Mouse (Mus musculus) liver, postnatal 0 days (tissue): Measurements from ENCODE around the gene Lipa. TPM values are rescaled to one million over a fixed set of nuclear protein-coding genes. Genes with fewer than 3 reads are reported as not detected.

Experiments used
- ATAC-seq: fragments of 200-750 bp; cut with Nextera tagmentation; 2 replicates; pipeline ENCODE4 v1.8.0; 2017; ENCODE audit warnings: mild to moderate bottlenecking, moderate library complexity
- DNase-seq: peaks from one replicate; pipeline ENCODE4 v3.0.0-alpha.2; 2016
- H3K27ac ChIP-seq: fragments of 300-500 bp; sonication (generic); 2 replicates; pipeline ENCODE4 v1.5.1; 2014; ENCODE audit warnings: antibody characterized with exemption, moderate library complexity, mild to moderate bottlenecking, low read depth
- H3K27me3 ChIP-seq: fragments of 300-500 bp; sonication (generic); 2 replicates; pipeline ENCODE4 v1.6.1; 2014; ENCODE audit warnings: low read length, control low read depth, mixed read lengths; ENCODE audit not compliant: insufficient read depth
- H3K36me3 ChIP-seq: fragments of 300-500 bp; sonication (generic); replicated peaks from 2 replicates; pipeline ENCODE4 v1.6.1; 2014; ENCODE audit warnings: mild to moderate bottlenecking, control low read depth, low read length, moderate library complexity, mixed read lengths; ENCODE audit not compliant: insufficient read depth
- H3K4me1 ChIP-seq: fragments of 300-500 bp; sonication (generic); 2 replicates; pipeline ENCODE4 v1.6.1; 2014; ENCODE audit warnings: antibody characterized with exemption, mild to moderate bottlenecking, control low read depth; ENCODE audit not compliant: insufficient read depth
- H3K4me2 ChIP-seq: fragments of 300-500 bp; sonication (generic); 2 replicates; pipeline ENCODE4 v1.6.1; 2014; ENCODE audit warnings: low read depth, mild to moderate bottlenecking, low read length, moderate library complexity, mixed read lengths
- H3K4me3 ChIP-seq: fragments of 300-500 bp; sonication (generic); 2 replicates; pipeline ENCODE4 v1.5.1; 2014; ENCODE audit warnings: low read depth, low read length
- H3K9ac ChIP-seq: fragments of 300-500 bp; sonication (generic); replicated peaks from 2 replicates; pipeline ENCODE4 v1.6.1; 2014; ENCODE audit warnings: mild to moderate bottlenecking, moderate library complexity
- H3K9me3 ChIP-seq: fragments of 300-500 bp; sonication (generic); 2 replicates; pipeline ENCODE4 v1.6.1; 2016; ENCODE audit warnings: mild to moderate bottlenecking, control low read depth, low read length, mixed read lengths
- CTCF ChIP-seq: sonication (generic); IDR thresholded peaks from 2 replicates; pipeline ENCODE4 v1.5.1; 2016; ENCODE audit warnings: antibody characterized with exemption, low read depth
- EP300 ChIP-seq: IDR thresholded peaks from 2 replicates; pipeline ENCODE4 v1.6.1; 2016; ENCODE audit warnings: antibody characterized with exemption, low read depth, mild to moderate bottlenecking
- WGBS: fragments of 180-500 bp; shearing (Covaris S2); extraction: QIAGEN DNeasy Blood & Tissue Kit; methylation state at CpG from one replicate; pipeline ENCODE4 v1.1.7; 2014; ENCODE audit not compliant: insufficient replicate concordance; 5-methylcytosine and 5-hydroxymethylcytosine counted together
- polyA plus RNA-seq: library from polyadenylated mRNA; unstranded; fragments of >200 nt; fragmentation: Nextera tagmentation; extraction: Ambion mirVana; gene quantifications from 2 replicates; pipeline ENCODE4 v1.2.1, GENCODE M21; 2015

Lipa gene
- polyA plus RNA-seq, 1 experiment from 2014 or later = 139 TPM

DNA sequence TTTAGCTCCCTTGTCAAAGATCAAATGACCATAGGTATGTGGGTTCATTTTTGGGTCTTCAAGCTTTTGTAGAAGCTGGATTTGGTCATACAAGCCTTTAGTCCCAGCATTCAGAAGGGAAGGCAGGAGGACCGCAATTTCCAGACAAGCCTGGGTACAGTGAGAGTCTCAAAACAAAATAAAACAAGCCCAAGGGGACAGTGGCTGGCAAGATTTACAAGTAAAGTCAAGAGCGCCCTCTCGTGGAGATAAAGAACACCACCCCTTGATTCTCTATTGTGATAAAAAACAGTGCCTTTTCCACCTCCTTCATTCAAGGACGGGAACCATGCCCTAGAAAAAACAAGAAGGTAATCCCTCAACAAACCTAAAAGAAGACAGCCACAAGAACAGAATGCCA, 43.7 kb downstream of the Lipa start:
- DNase-seq (peak; percentile 26), ATAC-seq (no peak)
- WGBS = 13% methylated on average over 4 of the region's 4 CpGs
- TF ChIP-seq EP300 = no peak
- TF ChIP-seq CTCF = peak; percentile 72
- no peaks in the 10 kb centered on the region for H3K4me1 ChIP-seq
- no peak overlapping the region for H3K27ac ChIP-seq
- no peaks in the 10 kb centered on the region for H3K9me3 ChIP-seq
- H3K27me3 ChIP-seq = no peaks in the 10 kb centered on the region
- H3K36me3 ChIP-seq = no peaks in the 10 kb centered on the region
- no peak overlapping the region for H3K9ac ChIP-seq
- no peak overlapping the region for H3K4me3 ChIP-seq
- no peak overlapping the region for H3K4me2 ChIP-seq

DNA sequence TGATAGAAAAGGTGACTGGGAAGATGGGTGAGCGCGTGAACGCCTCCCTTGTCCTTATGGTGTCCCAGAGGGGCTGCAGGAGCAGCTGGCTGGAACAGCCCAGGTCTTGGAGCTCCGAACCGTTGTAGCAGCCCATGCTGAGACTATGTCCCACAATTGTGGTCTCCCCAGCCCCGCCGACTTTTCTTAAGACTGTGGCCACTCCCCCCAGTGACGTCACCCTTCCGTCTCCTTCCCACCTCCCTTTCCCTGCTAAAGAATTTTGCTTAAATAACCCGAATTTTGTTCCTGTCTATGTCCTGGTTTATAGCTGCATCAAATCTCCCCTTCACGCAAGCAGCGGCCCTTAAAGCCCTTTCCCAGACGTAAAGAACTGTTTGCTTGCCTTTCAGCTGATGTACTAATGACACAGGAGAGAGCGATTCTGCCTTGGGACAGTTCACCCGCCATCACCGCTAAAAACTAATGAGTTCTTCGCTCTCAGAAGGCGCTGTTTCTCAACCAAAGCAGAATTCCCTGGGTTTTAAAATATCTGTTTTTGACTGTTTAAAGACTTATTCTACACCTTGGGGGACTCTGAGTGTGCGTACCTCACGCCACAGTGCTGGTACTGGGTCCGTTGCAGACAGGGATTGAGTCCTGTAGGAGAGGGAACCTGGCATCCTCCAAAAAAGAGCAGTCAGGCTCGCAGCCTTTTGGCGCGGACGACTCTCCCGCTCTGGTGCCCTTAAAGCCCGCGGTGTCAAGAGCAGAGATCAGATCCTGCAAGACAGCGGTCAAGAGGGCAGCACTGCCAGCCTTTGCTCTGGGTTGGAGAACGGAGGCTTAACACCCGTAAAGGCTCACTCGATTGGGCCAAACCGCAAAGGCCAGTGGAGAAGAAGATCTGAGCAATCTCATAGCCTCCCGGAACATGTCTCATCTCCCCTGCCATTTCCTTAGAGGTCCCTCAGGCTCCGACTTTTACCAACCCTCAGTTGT, 52.0 kb downstream of the Lipa start, which contains the start of gene Ch25h:
Gene Ch25h, minus strand, starts transcription at position 174 of the 981 bp plus-strand sequence.
- 2% methylated on average over 35 of the region's 35 CpGs for WGBS
- H3K4me2 ChIP-seq = peak within 1 kb of the TSS; percentile 85
- no peaks in the 10 kb centered on the region for H3K36me3 ChIP-seq
- H3K9ac ChIP-seq = peak within 1 kb of the TSS; percentile 44
- ATAC-seq = no peak
- peak; percentile 21 for DNase-seq
- no peak for TF ChIP-seq EP300
- TF ChIP-seq CTCF = no peak
- H3K4me1 ChIP-seq = peaks cover 17% of the 10 kb centered on the region
- H3K4me3 ChIP-seq = peak within 1 kb of the TSS; percentile 54
- H3K27me3 ChIP-seq = peaks cover 28% of the 10 kb centered on the region
- no peak within 1 kb of the TSS for H3K27ac ChIP-seq
- no peaks in the 10 kb centered on the region for H3K9me3 ChIP-seq

DNA sequence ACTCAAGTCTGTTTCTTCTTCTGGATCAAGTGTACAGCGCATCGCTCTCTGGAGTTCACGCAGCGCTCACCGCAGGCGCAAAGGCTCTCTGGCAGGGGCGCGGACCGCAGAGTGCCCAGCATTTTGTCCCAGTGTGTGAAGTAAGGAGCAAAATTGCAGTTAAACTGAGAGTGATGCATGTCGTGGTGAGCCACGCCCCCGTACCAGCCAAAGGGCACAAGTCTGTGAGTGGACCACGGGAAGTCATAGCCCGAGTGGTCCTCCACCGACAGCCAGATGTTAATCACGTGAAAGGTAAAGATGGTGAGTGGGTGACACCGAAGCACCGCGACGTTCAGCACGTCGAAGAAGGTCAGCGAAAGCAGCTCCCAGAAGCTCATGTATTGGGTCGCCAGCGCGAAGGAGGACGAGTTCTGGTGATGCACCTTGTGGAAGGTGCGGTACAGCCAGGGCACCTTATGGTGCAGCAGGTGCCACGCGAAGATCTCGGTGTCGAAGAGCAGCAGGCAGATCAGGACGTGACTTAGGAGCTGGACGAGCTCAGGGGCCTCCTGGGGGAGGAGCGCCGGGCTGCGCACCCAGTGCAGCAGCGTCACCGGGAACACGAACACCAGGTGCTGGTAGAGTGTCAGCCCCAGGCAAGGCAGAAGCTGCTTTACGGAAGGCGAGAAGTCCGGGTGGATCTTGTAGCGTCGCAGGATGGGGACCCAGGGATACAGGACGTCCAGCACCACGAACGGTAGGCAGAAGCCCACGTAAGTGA, 52.9 kb downstream of the Lipa start:
- 11% methylated on average over 49 of the region's 49 CpGs for WGBS
- Histone ChIP-seq H3K4me3 (peak overlapping the region; percentile 54), H3K4me1 (peaks cover 17% of the 10 kb centered on the region), H3K9ac (peak overlapping the region; percentile 41; the same call in 1 of the 2 replicates), H3K27ac (no peak overlapping the region), H3K9me3 (no peaks in the 10 kb centered on the region), H3K4me2 (peak overlapping the region; percentile 85), H3K36me3 (no peaks in the 10 kb centered on the region), H3K27me3 (peaks cover 28% of the 10 kb centered on the region)
- no peak for ATAC-seq
- peak; percentile 23 for DNase-seq
- TF ChIP-seq EP300 = no peak
- no peak for TF ChIP-seq CTCF

DNA sequence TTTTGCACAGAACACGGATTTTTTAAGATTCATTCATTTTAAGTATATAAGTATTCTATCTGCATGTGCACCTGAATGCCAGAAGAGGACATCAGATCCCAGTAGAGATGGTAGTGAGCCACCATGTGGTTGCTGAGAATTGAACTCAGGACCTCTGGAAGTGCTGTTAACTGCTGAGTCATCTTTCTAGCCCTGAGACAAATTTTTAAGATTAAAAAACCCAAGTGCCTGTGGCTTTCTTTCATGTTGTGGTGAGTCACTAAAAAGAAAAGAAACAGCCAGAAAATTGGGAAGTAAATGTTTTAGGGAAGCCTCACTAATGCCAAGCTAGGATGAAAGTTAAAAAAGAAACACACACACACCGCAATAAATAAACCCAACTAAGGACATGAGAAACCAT, 55.6 kb downstream of the Lipa start:
- H3K36me3 ChIP-seq = no peaks in the 10 kb centered on the region
- TF ChIP-seq EP300 = no peak
- TF ChIP-seq CTCF = no peak
- no peak for DNase-seq
- peaks cover 24% of the 10 kb centered on the region for H3K27me3 ChIP-seq
- no peak overlapping the region for H3K4me3 ChIP-seq
- no peaks in the 10 kb centered on the region for H3K9me3 ChIP-seq
- no peak for ATAC-seq
- no peak overlapping the region for H3K27ac ChIP-seq
- no peak overlapping the region for H3K9ac ChIP-seq
- 58% methylated on average over 2 of the region's 2 CpGs for WGBS
- H3K4me2 ChIP-seq = no peak overlapping the region
- peaks cover 17% of the 10 kb centered on the region for H3K4me1 ChIP-seq

GRCm38 (mm10) chr19:34468794-34469193, 58.5 kb downstream of the Lipa start:
- Histone ChIP-seq H3K4me2 (no peak overlapping the region), H3K4me1 (no peaks in the 10 kb centered on the region), H3K9me3 (no peaks in the 10 kb centered on the region), H3K4me3 (no peak overlapping the region), H3K36me3 (no peaks in the 10 kb centered on the region), H3K27me3 (peaks cover under 1% of the 10 kb centered on the region; the same call in 1 of the 2 replicates), H3K9ac (no peak overlapping the region), H3K27ac (no peak overlapping the region)
- 34% methylated on average over 3 of the region's 3 CpGs for WGBS
- no peak for DNase-seq
- no peak for TF ChIP-seq EP300
- no peak for TF ChIP-seq CTCF
- no peak for ATAC-seq

DNA sequence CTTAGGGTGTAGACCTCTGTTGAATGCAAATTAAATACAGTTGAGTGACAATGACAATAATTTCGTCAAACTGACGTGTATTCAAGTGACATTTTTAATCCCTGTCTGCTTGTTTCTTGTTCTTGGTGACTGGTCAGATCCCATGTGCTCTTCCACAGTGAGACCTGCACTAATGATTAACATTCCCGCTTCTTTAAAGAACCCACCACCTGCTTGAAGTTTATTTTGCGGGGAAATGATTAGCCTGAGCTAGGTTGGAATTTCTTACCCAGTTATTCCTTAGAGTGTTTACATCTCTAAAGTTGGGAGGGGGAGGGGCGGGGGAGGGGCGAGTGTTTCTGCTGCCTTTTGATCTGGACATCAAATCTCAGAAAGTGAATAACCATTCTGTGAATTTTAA, 59.1 kb downstream of the Lipa start:
- no peak for DNase-seq
- Histone ChIP-seq H3K36me3 (no peaks in the 10 kb centered on the region), H3K4me2 (no peak overlapping the region), H3K4me3 (no peak overlapping the region), H3K27ac (no peak overlapping the region), H3K27me3 (no peaks in the 10 kb centered on the region), H3K4me1 (no peaks in the 10 kb centered on the region), H3K9me3 (no peaks in the 10 kb centered on the region), H3K9ac (no peak overlapping the region)
- TF ChIP-seq EP300 (no peak), CTCF (no peak)
- 52% methylated on average over 6 of the region's 6 CpGs for WGBS
- no peak for ATAC-seq
